In genomic region chr9:110635225-110635624, GRCm38 (mm10) we compare ENCODE assay signal across 8 mouse cellular contexts. TPM values are rescaled to one million over a fixed set of nuclear protein-coding genes. Genes with fewer than 3 reads are reported as not detected.
A peak's percentile ranks its signal among the peaks of the same experiment; 100 is the strongest.
DNase-seq lines count a peak whose midpoint lies in the region; ATAC-seq lines count a peak whose summit lies in the region.

No protein-coding gene starts in this region.

- intact Hi-C loops in heart, postnatal 10 days (cut with DNase I), result loop anchor here (1.0 kb wide), 1 partner anchor 74 kb away; no protein-coding TSS in a partner anchor

- DNase-seq in MN1 (ENCODE audit: low spot score), result peak; percentile 77
- peak; percentile 57 for DNase-seq in c-Kit-negative CD71-positive TER-119-positive erythroid progenitor cells, embryonic 14.5 days (ENCODE audit: low read depth, low spot score)
- DNase-seq in heart, postnatal 10 days, result peak; percentile 86 to 95
- DNase-seq in layer of hippocampus, adult 9-11 months, result peak; percentile 79
- DNase-seq in lung, postnatal 4 days, result peak; percentile 85 to 91
- DNase-seq in right cerebral cortex, postnatal 36 days (ENCODE audit: low spot score in 2 of 2), result peak; percentile 70 to 82
- peak; percentile 76 to 91 for DNase-seq in urinary bladder, postnatal 4 days (ENCODE audit: low spot score in 2 of 2)

- peak; percentile 45; the same call in 1 of the 2 replicates for ATAC-seq in erythroid progenitor cell, adult 5-6 weeks (replicated peaks; ENCODE audit: low FRiP score, poor library complexity, severe bottlenecking)

RNA-seq across cellular contexts. Expression of gene Nradd, which starts 11.0 kb away (rescaled TPM):
- 2.2 TPM in 1 of 2 replicates, not detected in the other for total RNA-seq in erythroid progenitor cell, adult 5-6 weeks (2015; ENCODE audit: low replicate concordance)
- total RNA-seq in erythroid progenitor cell, adult 5-6 weeks (2017; ENCODE audit: low replicate concordance), result 1.3 TPM in 1 of 2 replicates, not detected in the other
- total RNA-seq in heart, postnatal 10 days (2021), result 1 to 10 TPM; 2.2 to 2.3 TPM

RNA-seq across cellular contexts. Expression of gene Nbeal2, which starts 18.7 kb away (rescaled TPM):
- total RNA-seq in erythroid progenitor cell, adult 5-6 weeks (2015; ENCODE audit: low replicate concordance), result 9.4 and 16.3 TPM in 2 replicates
- total RNA-seq in erythroid progenitor cell, adult 5-6 weeks (2017; ENCODE audit: low replicate concordance), result 1.4 and 10.1 TPM in 2 replicates
- total RNA-seq in heart, postnatal 10 days (2021), result 1 to 10 TPM; 8.3 to 8.7 TPM

RNA-seq across cellular contexts. Expression of gene Ccdc12, which starts 21.1 kb away (rescaled TPM):
- 59.8 and 67.1 TPM in 2 replicates for total RNA-seq in erythroid progenitor cell, adult 5-6 weeks (2015; ENCODE audit: low replicate concordance)
- total RNA-seq in erythroid progenitor cell, adult 5-6 weeks (2017; ENCODE audit: low replicate concordance), result 32.8 and 34.5 TPM in 2 replicates
- total RNA-seq in heart, postnatal 10 days (2021), result 10 to 100 TPM; 69.6 to 78.9 TPM

Comparison
In these comparisons a context has a peak if more than half of its experiments do, and no peak if none do; other contexts are left out.
1. Peak in every context shown above with its lines: DNase-seq and ATAC-seq.